Mouse (Mus musculus) heart, adult 8-10 months (tissue): ENCODE measurements around the gene Pygo2. TPM values are rescaled to one million over a fixed set of nuclear protein-coding genes. Genes with fewer than 3 reads are reported as not detected.

Experiments used
- DNase-seq: peaks from one replicate; pipeline ENCODE4 v3.0.0; 2022; ENCODE audit warnings: low spot score
- total RNA-seq, 4 experiments: library from RNA; stranded (reverse); gene quantifications; 2 replicates each; pipeline ENCODE4 v1.2.4; 2022

Gene Pygo2
- total RNA-seq, 4 experiments from 2014 or later: 13.3 to 17.9 (median 14.9) TPM

DNA sequence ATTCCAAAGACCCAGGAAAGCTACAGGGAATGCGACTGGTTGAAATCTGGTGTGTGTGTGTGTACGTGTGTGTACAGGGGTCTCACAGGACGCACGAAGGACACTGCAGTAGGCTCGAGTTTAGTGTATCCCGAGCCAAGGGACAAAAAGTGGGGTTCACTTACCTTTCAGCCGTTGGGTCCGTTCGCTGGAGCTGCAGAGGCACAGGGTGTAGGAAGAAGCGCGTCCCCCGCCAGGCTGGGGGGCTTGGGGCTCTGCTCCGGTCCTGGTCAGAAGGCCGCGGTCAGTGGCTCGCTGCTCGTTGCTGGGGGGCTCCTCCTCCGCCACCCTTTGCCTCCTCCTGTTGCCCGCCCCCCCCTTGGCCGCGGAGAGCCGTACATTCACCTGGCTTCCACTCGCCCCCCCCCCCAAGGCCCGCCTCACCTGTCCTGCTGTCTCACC, 37.1 kb upstream of the Pygo2 start:
- peak; percentile 18 for DNase-seq

DNA sequence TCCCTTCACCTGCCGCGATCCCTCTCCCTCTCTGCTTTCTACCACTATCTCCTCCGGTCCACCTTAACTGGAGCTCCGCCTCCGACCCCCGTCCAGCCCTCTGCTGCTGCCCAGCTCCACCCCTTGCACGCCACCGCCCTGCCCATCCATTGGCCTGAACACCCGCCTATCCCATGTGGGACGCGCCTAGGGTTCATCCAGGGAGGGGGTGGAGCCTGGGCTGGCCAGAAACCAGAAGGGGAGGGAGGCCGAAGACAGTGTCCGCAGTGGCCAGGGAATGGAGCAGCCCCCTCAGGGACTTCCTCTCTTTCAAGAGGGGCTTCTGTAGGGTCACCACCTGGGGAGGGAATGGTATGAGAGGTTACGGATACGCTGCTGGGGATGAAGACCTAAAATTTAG, 36.4 kb upstream of the Pygo2 start:
- peak; percentile 99 for DNase-seq

DNA sequence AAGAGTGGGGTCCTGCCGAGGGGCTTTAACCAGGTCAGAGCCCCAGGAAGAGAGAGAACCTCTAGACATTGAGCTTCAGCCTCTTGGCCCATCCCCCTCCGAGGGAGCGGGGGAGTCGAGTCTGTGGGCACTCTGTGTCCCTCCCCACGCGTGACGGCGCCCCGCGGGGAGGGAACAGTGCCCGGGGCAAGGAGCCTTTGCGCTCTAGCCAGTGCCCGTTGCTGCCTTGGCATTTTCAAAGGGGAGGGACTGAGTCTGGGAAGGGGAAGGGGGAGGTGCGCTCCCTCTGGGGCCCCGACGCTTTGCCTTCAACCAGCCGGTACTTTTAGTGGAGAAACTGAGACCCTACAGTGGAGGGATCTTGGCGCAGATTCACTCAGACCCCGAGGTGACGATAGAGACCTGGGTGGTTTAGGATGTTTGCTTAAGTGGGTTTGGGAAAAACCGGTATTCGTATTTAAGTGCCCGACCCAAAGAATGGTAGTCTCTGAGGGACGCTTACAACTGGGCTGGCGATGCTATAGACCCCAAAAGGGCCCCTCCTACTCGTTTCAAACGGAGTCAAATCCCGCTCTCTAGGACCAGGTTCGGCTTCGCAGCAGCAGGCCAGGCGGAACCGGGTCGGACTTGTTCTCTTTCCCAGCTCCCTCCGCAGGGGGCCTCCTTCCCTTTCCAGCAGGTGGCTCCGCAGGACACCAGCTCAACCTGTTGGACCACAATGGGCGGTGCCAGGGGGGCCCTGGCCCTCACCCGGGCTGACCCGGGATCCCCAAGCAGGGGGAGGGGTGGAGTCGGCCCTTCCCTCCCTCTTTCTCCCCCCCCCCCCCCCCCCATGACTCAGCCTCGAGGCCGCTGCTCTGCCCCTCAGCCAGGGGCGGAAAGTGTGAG, 35.8 kb upstream of the Pygo2 start, which contains the start of gene Zbtb7b:
Gene Zbtb7b (minus strand): TSS at position 771 of the 888 bp plus-strand sequence.
- peak; percentile 70 for DNase-seq

DNA sequence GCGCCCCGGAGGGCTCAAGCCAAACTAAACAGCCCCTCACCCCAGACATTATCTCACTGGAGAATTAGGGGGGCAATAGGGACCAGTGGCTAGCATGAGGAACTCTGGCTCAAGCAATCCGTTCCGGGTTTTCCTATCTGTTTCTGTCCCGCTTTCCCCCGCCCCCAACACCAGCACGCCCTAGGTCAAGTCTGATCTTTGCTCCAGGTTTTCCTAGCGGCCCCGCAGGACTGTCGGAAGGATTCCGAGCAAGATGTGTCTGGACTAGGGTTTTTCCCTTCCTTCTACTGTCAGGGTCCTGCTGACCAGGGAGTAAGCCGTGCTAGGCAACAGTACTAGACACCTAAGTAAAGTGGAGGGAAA, 35.1 kb upstream of the Pygo2 start:
- DNase-seq: peak; percentile 87

GRCm38 (mm10) chr3:89395419-89395805, 34.6 kb upstream of the Pygo2 start:
- no peak for DNase-seq

- peak; percentile 75 for DNase-seq
These were observed 34.0 kb upstream of the Pygo2 start for GRCm38 (mm10) chr3:89395806-89396653.

DNA sequence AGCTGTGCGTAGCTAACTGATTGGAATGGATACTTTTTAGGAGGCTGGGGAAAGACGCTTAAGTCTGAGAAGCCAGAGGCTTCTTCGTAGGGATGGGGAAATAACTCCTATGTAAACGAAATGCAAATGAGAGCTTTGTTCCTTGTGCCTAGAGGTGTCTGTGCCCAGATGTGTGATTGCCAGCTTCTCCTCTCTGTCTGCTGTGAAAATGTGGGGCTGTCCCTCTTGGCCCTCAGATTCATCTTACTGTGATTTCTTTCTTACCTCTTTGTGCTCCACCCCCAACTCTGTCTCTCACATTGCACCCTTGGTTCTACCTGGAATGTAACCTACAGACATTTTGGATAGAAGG, 33.4 kb upstream of the Pygo2 start:
- DNase-seq: no peak

GRCm38 (mm10) chr3:89401329-89401728, 28.7 kb upstream of the Pygo2 start:
- no peak for DNase-seq

DNA sequence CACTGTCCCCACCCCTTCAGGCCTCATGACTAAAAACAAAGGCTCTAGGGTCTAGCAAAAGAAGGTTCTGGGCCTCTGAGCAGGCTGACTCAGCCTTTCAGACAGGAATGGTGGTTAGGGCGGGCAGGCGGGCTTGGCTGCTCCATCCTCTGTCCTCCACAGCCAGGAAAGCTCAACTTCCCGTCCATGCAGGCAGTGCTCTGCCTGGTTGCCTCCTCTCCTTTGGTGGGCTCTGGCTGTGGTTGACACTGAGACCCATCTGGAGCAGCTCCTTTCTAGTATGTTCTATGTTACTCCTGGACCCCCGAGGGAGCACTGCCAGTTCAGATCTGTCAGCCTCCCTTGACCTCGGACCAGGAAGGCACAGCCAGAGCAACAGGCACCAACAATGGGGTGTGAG, 27.3 kb upstream of the Pygo2 start, which contains the start of gene Lenep:
Gene Lenep (minus strand): TSS at position 101 of the 400 bp plus-strand sequence.
- DNase-seq: no peak

DNA sequence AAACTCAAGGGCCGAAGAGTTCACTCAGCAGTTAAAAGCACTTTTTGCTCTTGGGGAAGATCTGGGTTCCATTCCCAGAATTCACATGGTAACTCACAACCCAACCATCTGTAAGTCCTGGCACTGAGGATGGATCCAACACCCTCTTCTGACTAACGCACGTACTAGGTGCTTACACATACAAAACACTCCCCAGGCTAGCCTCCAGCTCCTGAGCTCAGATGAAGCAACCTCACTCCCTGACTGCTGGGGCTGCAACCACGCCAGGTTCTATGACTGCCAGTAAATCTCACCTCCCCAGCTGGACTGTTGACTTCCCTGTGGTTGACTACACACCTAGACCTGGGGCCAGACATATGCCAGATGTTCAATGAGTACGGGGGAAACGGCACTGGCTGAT, 23.1 kb upstream of the Pygo2 start:
- DNase-seq: no peak

GRCm38 (mm10) chr3:89408448-89408847, 21.6 kb upstream of the Pygo2 start:
- DNase-seq: no peak

GRCm38 (mm10) chr3:89409701-89410100, 20.3 kb upstream of the Pygo2 start:
- no peak for DNase-seq

GRCm38 (mm10) chr3:89410864-89411263, 19.1 kb upstream of the Pygo2 start:
- DNase-seq: no peak

DNA sequence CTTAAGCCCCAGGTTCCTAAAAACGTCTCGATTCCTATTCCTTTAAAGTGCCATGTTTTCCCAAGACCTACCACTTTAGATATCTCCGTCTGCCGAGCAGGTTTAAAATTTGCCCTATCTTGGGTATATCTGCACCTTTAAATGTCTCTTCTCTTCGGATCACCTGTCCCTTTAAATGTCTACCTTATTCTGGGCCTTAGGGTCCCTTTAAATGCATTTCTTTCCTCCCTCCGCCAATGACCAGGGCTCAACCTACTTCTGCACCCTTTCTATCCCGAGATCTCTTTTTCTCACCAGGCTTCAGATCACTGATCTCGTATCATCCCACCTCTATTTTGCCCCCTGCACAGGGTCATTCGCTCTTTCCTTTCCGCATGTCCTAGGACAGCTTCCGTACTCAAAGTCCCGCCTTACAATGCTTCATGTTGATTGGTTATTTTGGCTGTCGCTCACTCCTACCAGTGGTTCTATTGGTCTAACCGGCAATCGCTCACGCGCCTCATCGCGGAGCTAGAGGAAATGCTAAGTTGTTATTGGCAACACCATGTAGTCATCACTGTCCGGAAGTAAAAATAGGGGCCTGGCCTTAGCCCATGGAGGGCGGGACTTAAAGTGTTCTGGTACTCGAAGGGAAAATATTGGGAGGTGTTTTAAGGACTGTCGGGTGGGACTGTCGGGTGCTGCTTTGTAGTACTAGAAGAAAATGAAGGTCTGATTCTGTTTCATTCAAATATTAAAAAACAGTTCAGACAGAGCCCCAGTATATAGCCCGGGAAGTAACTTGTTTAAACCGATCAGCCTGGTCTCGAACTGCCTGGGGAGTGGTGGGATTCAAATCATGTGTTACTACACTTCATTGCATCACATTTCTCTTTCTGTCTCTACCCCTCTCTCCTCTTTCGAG, 18.3 kb upstream of the Pygo2 start, which contains the start of gene Flad1:
Gene Flad1 (minus strand): TSS at position 381 of the 904 bp plus-strand sequence.
- DNase-seq: peak; percentile 100

- no peak for DNase-seq
These were observed 13.9 kb upstream of the Pygo2 start for GRCm38 (mm10) chr3:89416158-89416557.

- no peak for DNase-seq
These were observed 12.9 kb upstream of the Pygo2 start for GRCm38 (mm10) chr3:89417131-89417530.

DNA sequence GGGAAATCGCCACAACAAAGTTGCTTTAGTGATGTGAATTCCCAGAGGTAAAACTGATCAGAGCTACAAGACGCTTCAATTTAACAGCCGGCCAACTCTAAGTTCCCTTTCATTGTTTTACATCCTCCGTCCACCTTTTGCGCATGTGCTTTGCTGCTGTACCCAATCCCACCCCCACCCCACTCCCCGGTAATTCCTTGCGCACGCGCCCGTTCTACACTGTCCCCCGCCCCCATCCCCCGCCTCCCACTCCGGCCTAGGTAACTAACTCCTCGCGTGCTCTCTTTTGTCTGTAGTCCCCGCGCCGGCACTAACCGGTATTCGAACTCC, 12.2 kb upstream of the Pygo2 start:
- DNase-seq: no peak

- DNase-seq: peak; percentile 98
These were observed 11.7 kb upstream of the Pygo2 start, which contains the start of the genes Cks1b and Shc1 for GRCm38 (mm10) chr3:89418170-89418860. Cks1b (minus strand) TSS chr3:89418383. Shc1 (plus strand) TSS chr3:89418443.

DNA sequence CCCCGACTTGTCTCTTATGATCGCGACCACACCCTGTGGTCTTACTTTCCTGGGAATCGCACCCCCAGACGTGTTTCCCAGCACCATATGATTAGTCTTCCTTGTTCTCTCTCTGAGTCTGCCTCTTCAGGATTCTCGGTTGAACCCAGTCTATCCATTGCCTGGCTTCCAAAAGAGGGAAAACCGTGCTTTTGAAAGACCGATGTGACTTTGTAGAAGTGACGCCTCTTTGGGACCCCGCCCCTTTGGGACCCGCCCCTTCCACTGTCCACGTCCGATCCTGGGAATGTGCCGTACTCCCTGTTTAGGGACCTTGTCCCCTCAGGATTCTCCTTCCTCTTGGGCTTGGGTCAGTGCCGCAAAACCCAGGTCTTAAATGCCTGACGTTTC, 11.2 kb upstream of the Pygo2 start:
- peak; percentile 87 for DNase-seq

DNA sequence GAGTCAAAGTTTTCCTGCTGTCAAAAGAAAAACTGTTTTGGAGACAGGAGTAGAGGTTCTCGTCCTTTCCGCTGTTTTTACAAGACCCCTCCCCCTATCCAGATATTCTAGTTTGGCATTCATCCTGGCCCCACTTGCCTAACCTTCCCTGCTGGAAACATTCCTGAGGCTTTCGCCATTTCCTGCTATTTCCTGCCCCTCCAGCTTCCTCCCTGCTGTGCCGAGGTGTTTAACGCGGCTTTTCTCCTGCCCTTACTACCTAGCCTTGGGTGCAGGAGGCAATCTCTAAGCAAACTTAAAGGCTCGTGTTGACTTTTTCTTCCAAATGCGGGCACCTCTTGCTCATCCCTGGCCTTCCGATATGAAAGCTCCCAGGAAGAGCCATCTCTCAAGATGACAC, 10.4 kb upstream of the Pygo2 start:
- DNase-seq: peak; percentile 81

DNA sequence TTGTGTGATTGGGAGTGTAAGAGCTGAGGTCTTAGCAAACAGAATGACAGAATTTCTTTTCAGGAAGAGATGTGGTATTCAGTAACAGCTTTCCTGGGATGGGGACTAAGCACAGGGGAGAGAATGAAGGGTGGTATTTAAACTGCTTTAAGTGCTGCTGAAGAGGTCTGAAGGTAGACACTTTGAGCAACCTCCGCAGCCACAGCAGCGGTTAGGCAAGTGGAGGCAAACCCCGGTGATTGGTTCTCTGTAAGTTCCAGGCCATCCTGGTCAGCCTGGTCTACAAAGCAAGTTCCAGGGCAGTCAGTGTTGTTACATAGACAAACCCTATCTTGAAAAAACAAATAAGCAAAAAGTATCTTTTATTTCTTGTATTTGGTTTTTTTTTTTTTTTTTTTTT, 10.0 kb upstream of the Pygo2 start:
- DNase-seq: no peak
